Comparison of ENCODE assay signal across 26 mouse cellular contexts in the genomic region with DNA sequence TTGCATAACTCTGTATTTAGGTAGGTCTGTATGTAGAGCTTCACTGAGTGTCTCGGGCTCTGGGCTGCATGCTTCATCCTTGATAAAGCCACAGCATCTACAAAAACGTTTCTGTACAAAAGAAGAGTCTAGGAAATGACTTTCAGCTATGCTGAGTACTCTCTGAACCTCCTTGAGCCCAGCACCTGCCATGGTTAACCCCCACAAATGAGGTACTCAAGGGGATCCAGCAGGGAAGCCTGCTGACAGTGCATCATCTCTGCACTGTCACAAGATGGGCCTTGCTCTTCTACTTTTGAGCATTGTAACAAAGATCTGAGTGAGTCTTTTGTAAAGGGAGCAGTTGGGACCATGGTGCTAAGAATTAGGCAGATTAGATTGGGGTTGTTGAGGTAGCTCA.
DNase-seq lines count a peak whose midpoint lies in the region; ATAC-seq and TF ChIP-seq lines count a peak whose summit lies in the region.
"Had no signal": no experiment of that assay in that cellular context is flagged by ENCODE, and none has a peak within 500 bp of the region (broad histone marks: within the 10 kb centered on the region; RNA-seq: fewer than 3 reads in every experiment).

No protein-coding gene starts in this region.

- no peak overlapping the region; the same call in 1 of the 2 replicates for H3K27ac ChIP-seq in heart, adult 2 months
- H3K27ac ChIP-seq in heart, embryonic 12.5 days (ENCODE audit: poor library complexity, severe bottlenecking), result no peak overlapping the region
- H3K27ac ChIP-seq in liver, embryonic 11.5 days (ENCODE audit: low read depth, low read length), result peak overlapping the region; percentile 80
- H3K27ac ChIP-seq in liver, embryonic 15.5 days (replicated peaks), result peak overlapping the region; percentile 89
- no peak overlapping the region for H3K27ac ChIP-seq in forebrain, postnatal 0 days (ENCODE audit: low read depth, low read length)
- H3K27ac ChIP-seq: forebrain, embryonic 13.5 days; hindbrain, embryonic 12.5 days; hindbrain, postnatal 0 days; limb, embryonic 13.5 days; macrophage; midbrain, embryonic 13.5 days; neural tube, embryonic 15.5 days had no signal

- 63% methylated on average over 2 of the region's 2 CpGs for WGBS in heart, adult 2 months
- WGBS in heart, embryonic 12.5 days, result 63% methylated on average over 2 of the region's 2 CpGs
- 57% methylated on average over 2 of the region's 2 CpGs for WGBS in liver, embryonic 11.5 days
- WGBS in liver, embryonic 15.5 days (ENCODE audit: insufficient replicate concordance), result 30% methylated on average over 2 of the region's 2 CpGs
- 68% methylated on average over 2 of the region's 2 CpGs for WGBS in forebrain, postnatal 0 days

- no peak for TF ChIP-seq EP300 in heart, adult 2 months (IDR thresholded peaks at IDR 0.05; ENCODE audit: insufficient read depth, low read depth, low read length)

- no peaks in the 10 kb centered on the region for H3K27me3 ChIP-seq in heart, adult 2 months (ENCODE audit: control insufficient read depth, insufficient read depth, low read length)
- H3K27me3 ChIP-seq in heart, embryonic 12.5 days (replicated peaks), result no peaks in the 10 kb centered on the region
- no peaks in the 10 kb centered on the region for H3K27me3 ChIP-seq in liver, embryonic 11.5 days (replicated peaks; ENCODE audit: control insufficient read depth, insufficient read depth, low read length)
- no peaks in the 10 kb centered on the region for H3K27me3 ChIP-seq in liver, embryonic 15.5 days
- no peaks in the 10 kb centered on the region for H3K27me3 ChIP-seq in forebrain, postnatal 0 days (ENCODE audit: insufficient read depth, low read length)
- H3K27me3 ChIP-seq: forebrain, embryonic 13.5 days; heart, embryonic 15.5 days; hindbrain, embryonic 12.5 days; limb, embryonic 13.5 days; midbrain, embryonic 13.5 days; neural tube, embryonic 15.5 days had no signal

- no peaks in the 10 kb centered on the region for H3K9me3 ChIP-seq in heart, embryonic 12.5 days (replicated peaks)
- H3K9me3 ChIP-seq in liver, embryonic 11.5 days (ENCODE audit: control insufficient read depth, low read length), result no peaks in the 10 kb centered on the region
- no peaks in the 10 kb centered on the region for H3K9me3 ChIP-seq in liver, embryonic 15.5 days (replicated peaks)
- H3K9me3 ChIP-seq in forebrain, postnatal 0 days (ENCODE audit: low read length), result no peaks in the 10 kb centered on the region
- H3K9me3 ChIP-seq: forebrain, embryonic 13.5 days; heart, embryonic 15.5 days; hindbrain, embryonic 12.5 days; limb, embryonic 13.5 days; midbrain, embryonic 13.5 days; neural tube, embryonic 15.5 days had no signal

- intact Hi-C loops in heart, adult 2 months (cut with DNase I), result no loop called here

- peak overlapping the region; percentile 7; the same call in 1 of the 2 replicates for H3K9ac ChIP-seq in heart, adult 2 months (ENCODE audit: low read depth, low read length)
- H3K9ac ChIP-seq in heart, embryonic 12.5 days, result no peak overlapping the region
- H3K9ac ChIP-seq in liver, embryonic 11.5 days (ENCODE audit: low read depth, low read length), result no peak overlapping the region
- no peak overlapping the region for H3K9ac ChIP-seq in liver, embryonic 15.5 days
- H3K9ac ChIP-seq in forebrain, postnatal 0 days, result no peak overlapping the region
- H3K9ac ChIP-seq: forebrain, embryonic 13.5 days; heart, embryonic 15.5 days; hindbrain, embryonic 12.5 days; limb, embryonic 13.5 days; midbrain, embryonic 13.5 days; neural tube, embryonic 15.5 days had no signal

- no peak overlapping the region for H3K4me3 ChIP-seq in heart, adult 2 months
- H3K4me3 ChIP-seq in heart, embryonic 12.5 days, result no peak overlapping the region
- H3K4me3 ChIP-seq in liver, embryonic 11.5 days (ENCODE audit: low read depth, low read length), result no peak overlapping the region
- no peak overlapping the region for H3K4me3 ChIP-seq in liver, embryonic 15.5 days (replicated peaks)
- no peak overlapping the region for H3K4me3 ChIP-seq in forebrain, postnatal 0 days (ENCODE audit: low read depth, low read length)
- H3K4me3 ChIP-seq: forebrain, embryonic 13.5 days; heart, embryonic 15.5 days; hindbrain, embryonic 12.5 days; limb, embryonic 13.5 days; midbrain, embryonic 13.5 days; neural tube, embryonic 15.5 days had no signal

- TF ChIP-seq POLR2A in heart, adult 2 months (IDR thresholded peaks at IDR 0.05; ENCODE audit: insufficient read depth, low read depth, low read length), result no peak

- no peak for ATAC-seq in heart, embryonic 12.5 days (ENCODE audit: insufficient number of reproducible peaks, low FRiP score)
- no peak for ATAC-seq in liver, embryonic 11.5 days (replicated peaks; ENCODE audit: low FRiP score)
- ATAC-seq in liver, embryonic 15.5 days (ENCODE audit: insufficient read depth), result no peak
- no peak for ATAC-seq in forebrain, postnatal 0 days
- ATAC-seq: forebrain, embryonic 13.5 days; hindbrain, postnatal 0 days; intestine, embryonic 16.5 days; midbrain, embryonic 13.5 days had no signal

- peaks cover 44% of the 10 kb centered on the region for H3K36me3 ChIP-seq in heart, adult 2 months (ENCODE audit: control insufficient read depth, insufficient read depth, low read length)
- peaks cover 13% of the 10 kb centered on the region for H3K36me3 ChIP-seq in heart, embryonic 12.5 days
- H3K36me3 ChIP-seq in liver, embryonic 11.5 days (ENCODE audit: control insufficient read depth, insufficient read depth, low read length), result no peaks in the 10 kb centered on the region
- H3K36me3 ChIP-seq in liver, embryonic 15.5 days (replicated peaks), result peaks cover 12% of the 10 kb centered on the region; the same call in 1 of the 2 replicates
- peaks cover 22% of the 10 kb centered on the region for H3K36me3 ChIP-seq in forebrain, postnatal 0 days (ENCODE audit: insufficient read depth)

- no peak for TF ChIP-seq CTCF in heart, adult 2 months (IDR thresholded peaks at IDR 0.05)
- TF ChIP-seq CTCF in forebrain, postnatal 0 days (IDR thresholded peaks at IDR 0.05; ENCODE audit: low read depth), result no peak

- peaks cover 33% of the 10 kb centered on the region for H3K4me1 ChIP-seq in heart, adult 2 months (ENCODE audit: control insufficient read depth, insufficient read depth, low read length)
- peaks cover 69% of the 10 kb centered on the region for H3K4me1 ChIP-seq in heart, embryonic 12.5 days (replicated peaks)
- peaks cover 46% of the 10 kb centered on the region for H3K4me1 ChIP-seq in liver, embryonic 11.5 days (replicated peaks; ENCODE audit: control insufficient read depth, insufficient read depth, low read length)
- peaks cover 77% of the 10 kb centered on the region for H3K4me1 ChIP-seq in liver, embryonic 15.5 days (replicated peaks)
- no peaks in the 10 kb centered on the region for H3K4me1 ChIP-seq in forebrain, postnatal 0 days (ENCODE audit: insufficient read depth)

- DNase-seq in heart, adult 2 months, result no peak
- no peak for DNase-seq in liver, embryonic 11.5 days (ENCODE audit: low spot score)
- DNase-seq in liver (no peak), R1 (ENCODE audit: low read depth, low spot score) (peak; percentile 34)
- DNase-seq in embryo, embryonic 10 days (ENCODE audit: low spot score), result no peak
- no peak for DNase-seq in forebrain, postnatal 0 days
- DNase-seq: adrenal gland, postnatal 25 days; cerebellum, adult 2 months; cerebellum, postnatal 14 days; heart, postnatal 36 days; kidney, postnatal 4 days; lung, adult 2 months; lung, postnatal 10 days; retina, postnatal 1 day; right cerebral cortex, postnatal 14 days had no signal

- no peak overlapping the region for H3K4me2 ChIP-seq in heart, embryonic 12.5 days
- no peak overlapping the region for H3K4me2 ChIP-seq in liver, embryonic 11.5 days
- H3K4me2 ChIP-seq in liver, embryonic 15.5 days, result no peak overlapping the region
- H3K4me2 ChIP-seq in forebrain, postnatal 0 days (ENCODE audit: low read depth), result no peak overlapping the region
- H3K4me2 ChIP-seq: forebrain, embryonic 13.5 days; heart, embryonic 15.5 days; hindbrain, embryonic 12.5 days; limb, embryonic 13.5 days; midbrain, embryonic 13.5 days; neural tube, embryonic 15.5 days had no signal

- H3K79me2 ChIP-seq in heart, adult 2 months (replicated peaks; ENCODE audit: control insufficient read depth, insufficient read depth, low read length), result no peaks in the 10 kb centered on the region

Comparison
In these comparisons a context has a peak if more than half of its experiments do, and no peak if none do; other contexts are left out.
1. H3K27ac ChIP-seq: peak in liver, embryonic 11.5 days (single experiment) and liver, embryonic 15.5 days (single experiment); none in heart, adult 2 months (single experiment), heart, embryonic 12.5 days (single experiment) and forebrain, postnatal 0 days (single experiment).